Mouse (Mus musculus) neural tube, embryonic 13.5 days (tissue): Measurements from ENCODE around the gene Ldlrad1. TPM values are rescaled to one million over a fixed set of nuclear protein-coding genes. Genes with fewer than 3 reads are reported as not detected.

ENCODE experiments used
- ATAC-seq: fragments of 200-750 bp; cut with Nextera tagmentation; 2 replicates; pipeline ENCODE4 v1.8.0; 2017; ENCODE audit warnings: low read depth, mild to moderate bottlenecking, moderate TSS enrichment, moderate library complexity
- H3K27ac ChIP-seq: fragments of 300-500 bp; sonication (generic); replicated peaks from 2 replicates; pipeline ENCODE4 v1.5.1; 2015; ENCODE audit warnings: moderate library complexity, mild to moderate bottlenecking, inconsistent platforms
- H3K27me3 ChIP-seq: fragments of 300-500 bp; sonication (generic); 2 replicates; pipeline ENCODE4 v1.6.1; 2015; ENCODE audit warnings: mild to moderate bottlenecking, inconsistent platforms
- H3K36me3 ChIP-seq: fragments of 300-500 bp; sonication (generic); 2 replicates; pipeline ENCODE4 v1.6.1; 2015; ENCODE audit warnings: mild to moderate bottlenecking, inconsistent platforms
- H3K4me1 ChIP-seq: fragments of 300-500 bp; sonication (generic); replicated peaks from 2 replicates; pipeline ENCODE4 v1.6.1; 2015; ENCODE audit warnings: inconsistent platforms
- H3K4me2 ChIP-seq: fragments of 300-500 bp; sonication (generic); 2 replicates; pipeline ENCODE4 v1.6.1; 2015; ENCODE audit warnings: inconsistent platforms, mild to moderate bottlenecking, moderate library complexity
- H3K4me3 ChIP-seq: fragments of 300-500 bp; sonication (generic); 2 replicates; pipeline ENCODE4 v1.5.1; 2015; ENCODE audit warnings: mild to moderate bottlenecking, inconsistent platforms
- H3K9ac ChIP-seq: fragments of 300-500 bp; sonication (generic); 2 replicates; pipeline ENCODE4 v1.6.1; 2015; ENCODE audit warnings: moderate library complexity, mild to moderate bottlenecking, inconsistent platforms
- H3K9me3 ChIP-seq: fragments of 300-500 bp; sonication (generic); 2 replicates; pipeline ENCODE4 v1.6.1; 2016; ENCODE audit warnings: inconsistent platforms
- WGBS: fragments of 180-500 bp; shearing (Covaris S2); methylation state at CpG from one replicate; pipeline ENCODE4 v1.1.7; 2015; 5-methylcytosine and 5-hydroxymethylcytosine counted together
- polyA plus RNA-seq: library from polyadenylated mRNA; unstranded; fragments of >200 nt; fragmentation: Nextera tagmentation; extraction: Ambion mirVana; gene quantifications from 2 replicates; pipeline ENCODE4 v1.2.1, GENCODE M21; 2015

Ldlrad1 gene
- polyA plus RNA-seq, 1 experiment from 2014 or later, result not detected

- no peaks in the 10 kb centered on the region for H3K27me3 ChIP-seq
- WGBS, result 72% methylated on average over 12 of the region's 12 CpGs
Measured at GRCm38 (mm10) chr4:107213279-107214011, 4.5 kb downstream of the Ldlrad1 start.

GRCm38 (mm10) chr4:107217574-107217973 lies 8.6 kb downstream of the Ldlrad1 start:
- H3K4me1 ChIP-seq, result no peaks in the 10 kb centered on the region; the same call in 1 of the 2 replicates
- H3K36me3 ChIP-seq, result no peaks in the 10 kb centered on the region
- H3K27me3 ChIP-seq, result no peaks in the 10 kb centered on the region
- no peak for ATAC-seq
- no peaks in the 10 kb centered on the region for H3K9me3 ChIP-seq
- WGBS, result 88% methylated on average over 9 of the region's 9 CpGs
- no peak overlapping the region for H3K9ac ChIP-seq
- no peak overlapping the region for H3K4me3 ChIP-seq
- no peak overlapping the region for H3K27ac ChIP-seq
- no peak overlapping the region for H3K4me2 ChIP-seq

More at GRCm38 (mm10) chr4:107213279-107214011, 4.5 kb downstream of the Ldlrad1 start:
- Histone ChIP-seq H3K9me3 (no peaks in the 10 kb centered on the region), H3K4me1 (no peaks in the 10 kb centered on the region; the same call in 1 of the 2 replicates), H3K4me2 (no peak overlapping the region), H3K27ac (no peak overlapping the region), H3K9ac (no peak overlapping the region), H3K36me3 (peaks cover 12% of the 10 kb centered on the region), H3K4me3 (no peak overlapping the region)
- no peak for ATAC-seq

- WGBS, result 89% methylated on average over 5 of the region's 5 CpGs
- Histone ChIP-seq H3K9me3 (no peaks in the 10 kb centered on the region), H3K27ac (no peak overlapping the region), H3K4me1 (no peaks in the 10 kb centered on the region), H3K27me3 (no peaks in the 10 kb centered on the region), H3K4me3 (no peak overlapping the region), H3K9ac (no peak overlapping the region), H3K4me2 (no peak overlapping the region), H3K36me3 (no peaks in the 10 kb centered on the region)
- ATAC-seq, result no peak
Measured at GRCm38 (mm10) chr4:107221524-107221923, 12.5 kb downstream of the Ldlrad1 start.

GRCm38 (mm10) chr4:107223225-107224204 lies 14.5 kb downstream of the Ldlrad1 start:
- Histone ChIP-seq H3K36me3 (no peaks in the 10 kb centered on the region), H3K9me3 (no peaks in the 10 kb centered on the region), H3K27me3 (no peaks in the 10 kb centered on the region), H3K4me3 (no peak overlapping the region), H3K4me1 (no peaks in the 10 kb centered on the region), H3K27ac (no peak overlapping the region), H3K9ac (no peak overlapping the region), H3K4me2 (no peak overlapping the region)
- 84% methylated on average over 11 of the region's 11 CpGs for WGBS
- no peak for ATAC-seq

GRCm38 (mm10) chr4:107226313-107226712 lies 17.3 kb downstream of the Ldlrad1 start:
- Histone ChIP-seq H3K27me3 (no peaks in the 10 kb centered on the region), H3K4me2 (no peak overlapping the region), H3K4me1 (no peaks in the 10 kb centered on the region), H3K9ac (no peak overlapping the region), H3K4me3 (no peak overlapping the region), H3K9me3 (no peaks in the 10 kb centered on the region), H3K36me3 (peaks cover 7% of the 10 kb centered on the region), H3K27ac (no peak overlapping the region)
- no peak for ATAC-seq
- WGBS, result 94% methylated on average over 2 of the region's 2 CpGs

- 52% methylated on average over 3 of the region's 3 CpGs for WGBS
- H3K36me3 ChIP-seq, result peaks cover 56% of the 10 kb centered on the region
- no peak overlapping the region for H3K9ac ChIP-seq
- no peaks in the 10 kb centered on the region for H3K9me3 ChIP-seq
- no peaks in the 10 kb centered on the region for H3K4me1 ChIP-seq
- H3K27ac ChIP-seq, result no peak overlapping the region
- no peak overlapping the region for H3K4me2 ChIP-seq
- no peak overlapping the region for H3K4me3 ChIP-seq
- ATAC-seq, result no peak
- H3K27me3 ChIP-seq, result no peaks in the 10 kb centered on the region
Measured at GRCm38 (mm10) chr4:107232219-107232618, 23.2 kb downstream of the Ldlrad1 start.

- 94% methylated on average over 2 of the region's 2 CpGs for WGBS
- Histone ChIP-seq H3K9me3 (no peaks in the 10 kb centered on the region), H3K4me3 (no peak overlapping the region), H3K4me1 (no peaks in the 10 kb centered on the region), H3K27ac (no peak overlapping the region), H3K27me3 (no peaks in the 10 kb centered on the region), H3K4me2 (no peak overlapping the region), H3K36me3 (peaks cover 93% of the 10 kb centered on the region), H3K9ac (no peak overlapping the region)
- no peak for ATAC-seq
Measured at GRCm38 (mm10) chr4:107238253-107238652, 29.3 kb downstream of the Ldlrad1 start.

GRCm38 (mm10) chr4:107240196-107240595 lies 31.2 kb downstream of the Ldlrad1 start:
- no peak for ATAC-seq
- H3K27me3 ChIP-seq, result no peaks in the 10 kb centered on the region
- H3K4me2 ChIP-seq, result no peak overlapping the region
- H3K27ac ChIP-seq, result no peak overlapping the region
- H3K9me3 ChIP-seq, result no peaks in the 10 kb centered on the region
- H3K4me3 ChIP-seq, result no peak overlapping the region
- H3K4me1 ChIP-seq, result peaks cover 12% of the 10 kb centered on the region
- 97% methylated on average over 6 of the region's 6 CpGs for WGBS
- H3K9ac ChIP-seq, result no peak overlapping the region
- H3K36me3 ChIP-seq, result peaks cover 74% of the 10 kb centered on the region

GRCm38 (mm10) chr4:107243365-107244333 lies 34.7 kb downstream of the Ldlrad1 start:
- Histone ChIP-seq H3K9me3 (no peaks in the 10 kb centered on the region), H3K27ac (peak overlapping the region; percentile 70), H3K4me1 (peaks cover 23% of the 10 kb centered on the region), H3K4me2 (no peak overlapping the region), H3K36me3 (peaks cover 52% of the 10 kb centered on the region), H3K4me3 (no peak overlapping the region), H3K9ac (no peak overlapping the region), H3K27me3 (no peaks in the 10 kb centered on the region)
- ATAC-seq, result no peak
- WGBS, result 68% methylated on average over 6 of the region's 6 CpGs

GRCm38 (mm10) chr4:107245368-107245767 lies 36.4 kb downstream of the Ldlrad1 start:
- no peak for ATAC-seq
- no peaks in the 10 kb centered on the region for H3K27me3 ChIP-seq
- H3K4me1 ChIP-seq, result peaks cover 40% of the 10 kb centered on the region
- no peak overlapping the region for H3K4me2 ChIP-seq
- H3K9me3 ChIP-seq, result no peaks in the 10 kb centered on the region
- peaks cover 34% of the 10 kb centered on the region for H3K36me3 ChIP-seq
- 72% methylated on average over 2 of the region's 2 CpGs for WGBS
- no peak overlapping the region for H3K9ac ChIP-seq
- H3K4me3 ChIP-seq, result no peak overlapping the region
- no peak overlapping the region for H3K27ac ChIP-seq

- 87% methylated on average over 1 of the region's 1 CpGs for WGBS
- no peak overlapping the region for H3K4me2 ChIP-seq
- no peak for ATAC-seq
- no peak overlapping the region for H3K27ac ChIP-seq
- H3K9ac ChIP-seq, result no peak overlapping the region
- H3K9me3 ChIP-seq, result no peaks in the 10 kb centered on the region
- no peak overlapping the region for H3K4me3 ChIP-seq
- peaks cover 45% of the 10 kb centered on the region for H3K4me1 ChIP-seq
- no peaks in the 10 kb centered on the region for H3K27me3 ChIP-seq
- peaks cover 28% of the 10 kb centered on the region for H3K36me3 ChIP-seq
Measured at GRCm38 (mm10) chr4:107246040-107246439, 37.1 kb downstream of the Ldlrad1 start.
